Mouse (Mus musculus): Measurements from ENCODE around the gene Ccdc58.

DNA sequence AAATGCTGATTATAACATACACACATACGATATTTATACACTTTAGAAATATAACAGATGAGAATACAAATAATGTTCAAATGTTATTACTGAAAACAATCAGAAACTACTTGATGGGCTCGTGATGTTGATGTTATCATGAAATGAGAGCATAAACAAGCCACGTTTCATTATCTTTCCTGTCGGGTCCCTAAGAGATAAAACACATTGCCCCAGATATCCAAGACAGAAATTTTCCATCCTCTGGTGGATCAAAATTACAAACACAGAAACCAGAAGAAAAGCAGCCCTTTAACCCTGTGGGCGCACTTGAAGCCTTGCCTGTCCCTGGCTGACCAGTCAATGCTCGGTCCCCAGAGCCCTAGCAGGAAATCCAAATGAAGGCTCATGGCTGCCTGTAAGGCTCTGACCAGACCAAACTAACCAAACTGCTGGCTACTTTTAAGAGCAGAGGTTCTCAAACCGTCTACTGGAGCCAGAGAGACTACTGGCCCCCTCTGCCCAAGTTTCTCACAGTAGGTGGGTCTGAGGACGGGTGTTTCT, 13.5 kb upstream of the Ccdc58 start:
- TF ChIP-seq POLR2A (IDR thresholded peaks at IDR 0.05; ENCODE audit: low read depth, low read length) (no peak), CTCF (IDR thresholded peaks at IDR 0.05; ENCODE audit: borderline replicate concordance, insufficient read depth, low read length) (no peak)
